Mouse (Mus musculus) inflammation-experienced regulatory T-cells, adult 16 weeks (primary cell): Measurements from ENCODE around the gene Ppm1e. TPM values are rescaled to one million over a fixed set of nuclear protein-coding genes. Genes with fewer than 3 reads are reported as not detected.

Experiments used
- polyA plus RNA-seq: library from polyadenylated mRNA; unstranded; fragments of 100-300 nt; shearing (Covaris generic); gene quantifications from one replicate; pipeline ENCODE4 v1.2.1, GENCODE M21; 2017

The Ppm1e gene
- 0.24 TPM for polyA plus RNA-seq

DNA sequence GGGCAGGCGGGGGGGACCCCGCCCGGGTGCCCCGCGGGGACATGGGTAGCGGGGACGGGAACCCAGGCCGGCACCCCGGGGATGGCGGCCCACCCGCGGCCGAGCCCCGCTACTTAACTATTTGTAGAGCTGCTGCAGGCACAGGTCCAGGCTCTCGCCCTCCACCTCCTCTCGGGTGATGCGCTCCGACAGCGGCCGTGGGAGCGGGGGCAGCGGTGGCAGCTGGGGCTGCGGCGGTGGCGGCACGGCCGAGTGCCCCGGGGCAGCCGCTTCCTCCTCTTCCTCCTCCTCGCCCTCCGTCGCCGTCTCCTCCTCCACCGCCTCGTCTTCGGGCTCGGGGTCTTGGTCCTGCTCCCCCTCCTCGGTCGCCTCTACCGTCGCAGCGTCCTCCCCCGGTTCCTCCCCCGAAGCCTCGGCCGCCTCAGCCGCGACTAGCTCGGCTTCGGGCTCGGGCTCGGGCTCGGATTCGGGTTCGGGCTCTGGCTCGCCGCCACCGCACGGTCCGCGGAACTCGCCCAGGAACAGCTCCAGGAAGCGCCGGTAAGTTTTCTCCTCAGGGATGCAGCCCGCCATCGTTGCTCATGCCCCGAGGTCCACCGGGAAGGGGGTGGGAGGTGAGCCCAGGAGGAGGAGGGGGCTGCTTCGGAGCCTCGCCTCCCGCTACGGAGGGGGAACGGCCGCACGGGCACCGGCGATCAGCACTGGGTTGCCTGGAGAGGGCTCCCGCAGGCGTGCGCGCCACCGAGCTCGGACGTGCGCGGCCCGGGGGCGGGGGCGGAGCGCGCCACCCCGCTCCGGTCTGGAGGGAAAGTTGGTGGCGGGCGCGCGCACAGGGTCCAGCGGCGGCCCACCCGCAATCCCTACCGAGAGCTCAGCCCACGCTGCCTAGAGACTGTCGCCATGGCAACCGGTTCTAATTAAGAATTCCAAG lies at the start of gene Ppm1e:
Gene Ppm1e (minus strand): TSS at position 693 of the 931 bp plus-strand sequence.

DNA sequence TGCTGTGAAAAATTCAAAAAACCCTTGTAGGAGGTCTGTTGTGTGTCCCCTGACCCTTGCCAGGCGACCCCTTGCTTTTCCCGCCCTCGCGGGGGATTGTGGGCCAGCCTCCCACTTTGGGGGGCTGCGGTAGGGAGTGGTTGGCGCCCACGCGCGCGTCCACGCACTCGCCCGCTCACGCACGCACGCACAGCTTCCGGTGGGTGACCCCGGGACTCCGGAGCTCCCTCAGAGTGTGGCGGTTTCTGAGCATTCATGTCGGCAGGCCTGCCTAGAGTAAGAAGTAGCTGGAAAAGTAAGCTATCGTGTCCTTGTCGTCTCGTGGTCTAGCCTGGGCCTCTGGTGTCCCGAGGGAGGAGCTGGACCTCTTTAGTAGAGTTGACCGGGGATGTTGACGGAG lies 46.1 kb upstream of the Ppm1e start, which contains the start of the genes Rad51c and Tex14:
Gene Rad51c (minus strand): TSS at position 79 of the 400 bp plus-strand sequence.
Gene Tex14 (plus strand): TSS at position 190 of the 400 bp plus-strand sequence.

Other genes with a start within 250 kb of the Ppm1e start
- 15.2 TPM for gene Ska2, start 249.8 kb downstream of the Ppm1e start, polyA plus RNA-seq
- gene Trim37, start 231.9 kb downstream of the Ppm1e start, polyA plus RNA-seq: 19.8 TPM
- gene Rad51c, start 45.9 kb upstream of the Ppm1e start, polyA plus RNA-seq: 2.8 TPM
- gene Tex14, start 46.0 kb upstream of the Ppm1e start, polyA plus RNA-seq: 0.65 TPM
- not detected for gene Gm11492, start 207.6 kb upstream of the Ppm1e start, polyA plus RNA-seq
- gene Sept4, start 209.9 kb upstream of the Ppm1e start, polyA plus RNA-seq: 2.1 TPM
- 46.7 TPM for gene Mtmr4, start 233.1 kb upstream of the Ppm1e start, polyA plus RNA-seq